Mouse (Mus musculus): ENCODE measurements around the gene Arhgef15. TPM values are rescaled to one million over a fixed set of nuclear protein-coding genes. Genes with fewer than 3 reads are reported as not detected.
"Not testable (repeated sequence)": the region's sequence is repeated elsewhere in the genome, so short reads cannot be mapped to it uniquely, and the experiment has no call there.

Arhgef15 gene
- polyA plus RNA-seq, 1 experiment from 2014 or later: 5.9 TPM

- ATAC-seq; H3K4me3 ChIP-seq; H3K4me1 ChIP-seq; H3K4me2 ChIP-seq; H3K27ac ChIP-seq; H3K36me3 ChIP-seq (ENCODE audit: poor library complexity, severe bottlenecking); H3K9ac ChIP-seq; H3K9me3 ChIP-seq (replicated peaks): not testable (repeated sequence)
- peaks cover 13% of the 10 kb centered on the region for H3K27me3 ChIP-seq
- 23% methylated on average over 11 of the region's 11 CpGs for WGBS
Measured at GRCm38 (mm10) chr11:68962159-68962558, 4.9 kb upstream of the Arhgef15 start.

DNA sequence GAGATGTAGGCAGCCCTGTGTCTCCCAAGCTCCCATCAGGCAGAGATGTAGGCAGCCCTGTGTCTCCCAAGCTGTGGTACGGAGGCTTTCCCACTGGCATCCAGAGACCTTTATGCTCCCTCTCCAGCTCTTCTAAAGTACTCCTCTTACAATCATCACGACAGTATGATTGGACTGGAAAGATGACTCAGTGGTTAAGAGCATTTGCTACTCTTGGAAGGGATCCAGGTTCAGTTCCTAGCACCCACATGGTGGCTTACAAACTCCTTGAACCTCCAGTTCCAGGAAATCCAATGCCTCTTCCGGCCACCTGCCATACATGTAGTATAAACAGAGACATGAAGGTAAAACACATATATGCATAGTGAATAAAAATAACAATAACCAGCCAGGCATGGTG lies 4.3 kb upstream of the Arhgef15 start:
- 79% methylated on average over 3 of the region's 3 CpGs for WGBS
- Histone ChIP-seq H3K9ac (no peak overlapping the region), H3K4me3 (no peak overlapping the region), H3K4me2 (no peak overlapping the region), H3K36me3 (ENCODE audit: poor library complexity, severe bottlenecking) (no peaks in the 10 kb centered on the region), H3K9me3 (replicated peaks) (no peaks in the 10 kb centered on the region), H3K4me1 (no peaks in the 10 kb centered on the region; the same call in 1 of the 2 replicates), H3K27ac (no peak overlapping the region), H3K27me3 (peaks cover 17% of the 10 kb centered on the region)
- ATAC-seq: no peak

DNA sequence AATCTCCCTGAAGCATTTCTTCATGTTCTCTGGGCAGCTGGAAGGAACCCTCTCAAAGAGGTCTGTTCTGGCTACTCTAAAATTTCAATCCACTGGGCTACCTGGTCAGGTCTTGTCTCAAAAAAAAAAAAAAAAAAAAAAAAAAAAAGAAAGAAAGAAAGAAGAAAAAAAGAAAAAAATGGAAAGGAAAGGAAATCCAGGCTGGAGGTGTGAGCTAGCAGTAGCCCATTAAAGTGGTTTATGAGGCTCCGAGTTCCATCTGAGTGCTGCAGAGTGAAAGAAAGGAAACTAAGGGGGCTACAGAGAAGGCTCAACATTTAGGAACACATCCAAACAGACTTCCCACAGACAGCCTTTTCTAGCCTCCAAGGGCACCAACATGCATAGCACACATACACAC lies 691 bp upstream of the Arhgef15 start:
- Histone ChIP-seq H3K4me1 (peaks cover 16% of the 10 kb centered on the region), H3K27me3 (peaks cover 44% of the 10 kb centered on the region), H3K36me3 (ENCODE audit: poor library complexity, severe bottlenecking) (no peaks in the 10 kb centered on the region), H3K27ac (no peak overlapping the region), H3K9ac (no peak overlapping the region), H3K9me3 (replicated peaks) (no peaks in the 10 kb centered on the region), H3K4me3 (no peak overlapping the region), H3K4me2 (no peak overlapping the region)
- ATAC-seq: no peak
- WGBS: 92% methylated on average over 1 of the region's 1 CpGs

GRCm38 (mm10) chr11:68956697-68957096 lies 583 bp downstream of the Arhgef15 start:
- no peak overlapping the region for H3K4me3 ChIP-seq
- no peak overlapping the region for H3K9ac ChIP-seq
- no peak overlapping the region for H3K4me2 ChIP-seq
- WGBS: 35% methylated on average over 13 of the region's 13 CpGs
- peaks cover 16% of the 10 kb centered on the region for H3K4me1 ChIP-seq
- no peaks in the 10 kb centered on the region for H3K9me3 ChIP-seq (replicated peaks)
- no peak for ATAC-seq
- peaks cover 52% of the 10 kb centered on the region for H3K27me3 ChIP-seq
- H3K27ac ChIP-seq: peak overlapping the region; percentile 14; the same call in 1 of the 2 replicates
- H3K36me3 ChIP-seq (ENCODE audit: poor library complexity, severe bottlenecking): no peaks in the 10 kb centered on the region

DNA sequence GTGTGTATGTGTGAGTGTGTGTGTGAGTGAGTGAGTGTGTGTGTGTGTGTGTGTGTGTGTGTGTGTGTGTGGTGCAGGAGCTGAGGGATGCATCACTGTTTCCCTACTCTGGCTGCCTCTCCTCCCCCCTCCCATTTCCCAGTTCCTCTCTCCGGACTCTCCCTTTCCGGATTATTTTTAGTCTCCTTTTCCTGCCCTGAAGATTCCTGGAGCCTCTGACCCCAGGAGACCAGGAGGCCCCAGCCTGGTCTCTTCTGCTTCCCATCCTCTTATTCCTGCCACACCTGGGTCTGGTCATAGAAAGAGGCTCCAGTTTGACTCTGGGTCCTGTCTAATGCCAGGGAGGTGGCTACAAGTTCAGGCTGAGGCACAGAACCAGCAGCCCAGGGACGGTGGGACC lies 1.2 kb downstream of the Arhgef15 start:
- Histone ChIP-seq H3K4me2 (no peak overlapping the region), H3K4me1 (peaks cover 16% of the 10 kb centered on the region), H3K36me3 (ENCODE audit: poor library complexity, severe bottlenecking) (no peaks in the 10 kb centered on the region), H3K9me3 (replicated peaks) (no peaks in the 10 kb centered on the region), H3K4me3 (no peak overlapping the region), H3K9ac (no peak overlapping the region), H3K27me3 (peaks cover 58% of the 10 kb centered on the region), H3K27ac (peak overlapping the region; percentile 14; the same call in 1 of the 2 replicates)
- 47% methylated on average over 3 of the region's 3 CpGs for WGBS
- ATAC-seq: no peak

- Histone ChIP-seq H3K27me3 (peaks cover 61% of the 10 kb centered on the region), H3K9ac (0 out of 2 replicates have a peak overlapping the region, but pooled peaks have one; percentile 66), H3K4me1 (peaks cover 16% of the 10 kb centered on the region), H3K36me3 (ENCODE audit: poor library complexity, severe bottlenecking) (no peaks in the 10 kb centered on the region), H3K4me3 (peak overlapping the region; percentile 40; the same call in 1 of the 2 replicates), H3K4me2 (peak overlapping the region; percentile 65), H3K27ac (no peak overlapping the region), H3K9me3 (replicated peaks) (no peaks in the 10 kb centered on the region)
- ATAC-seq: no peak
- WGBS: 71% methylated on average over 5 of the region's 5 CpGs
Measured at GRCm38 (mm10) chr11:68955473-68955872, 1.8 kb downstream of the Arhgef15 start.

DNA sequence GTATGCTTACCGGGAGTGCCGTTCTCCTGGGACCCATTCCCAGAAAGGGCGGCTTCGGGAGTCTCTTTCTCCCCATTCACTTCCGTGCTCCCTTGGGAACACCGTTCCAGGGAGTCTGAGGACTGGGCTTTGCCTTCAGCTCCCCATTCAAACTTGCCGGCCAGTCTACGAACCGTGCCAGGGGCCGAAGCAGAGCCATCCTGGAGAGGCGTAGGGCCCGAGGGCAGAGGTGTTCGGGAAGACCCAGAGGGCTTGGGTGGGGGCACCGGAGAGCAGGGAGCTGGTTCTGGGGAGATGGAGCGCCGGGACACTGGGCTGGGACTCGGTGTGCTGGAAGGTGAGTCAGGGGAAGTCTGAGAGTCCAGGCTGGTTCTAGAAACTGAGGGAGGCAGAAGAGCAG lies 2.9 kb downstream of the Arhgef15 start:
- Histone ChIP-seq H3K27me3 (peaks cover 61% of the 10 kb centered on the region), H3K9me3 (replicated peaks) (no peaks in the 10 kb centered on the region), H3K36me3 (ENCODE audit: poor library complexity, severe bottlenecking) (no peaks in the 10 kb centered on the region), H3K4me2 (peak overlapping the region; percentile 65), H3K9ac (peak overlapping the region; percentile 66), H3K4me3 (peak overlapping the region; percentile 40), H3K27ac (no peak overlapping the region), H3K4me1 (peaks cover 16% of the 10 kb centered on the region)
- ATAC-seq: no peak
- WGBS: under 1% methylated on average over 17 of the region's 17 CpGs

GRCm38 (mm10) chr11:68953903-68954302 lies 3.4 kb downstream of the Arhgef15 start:
- Histone ChIP-seq H3K9me3 (replicated peaks) (no peaks in the 10 kb centered on the region), H3K9ac (no peak overlapping the region), H3K4me1 (peaks cover 16% of the 10 kb centered on the region), H3K27me3 (peaks cover 61% of the 10 kb centered on the region), H3K27ac (no peak overlapping the region), H3K4me2 (peak overlapping the region; percentile 65), H3K36me3 (ENCODE audit: poor library complexity, severe bottlenecking) (no peaks in the 10 kb centered on the region), H3K4me3 (peak overlapping the region; percentile 40)
- no peak for ATAC-seq
- 14% methylated on average over 13 of the region's 13 CpGs for WGBS

DNA sequence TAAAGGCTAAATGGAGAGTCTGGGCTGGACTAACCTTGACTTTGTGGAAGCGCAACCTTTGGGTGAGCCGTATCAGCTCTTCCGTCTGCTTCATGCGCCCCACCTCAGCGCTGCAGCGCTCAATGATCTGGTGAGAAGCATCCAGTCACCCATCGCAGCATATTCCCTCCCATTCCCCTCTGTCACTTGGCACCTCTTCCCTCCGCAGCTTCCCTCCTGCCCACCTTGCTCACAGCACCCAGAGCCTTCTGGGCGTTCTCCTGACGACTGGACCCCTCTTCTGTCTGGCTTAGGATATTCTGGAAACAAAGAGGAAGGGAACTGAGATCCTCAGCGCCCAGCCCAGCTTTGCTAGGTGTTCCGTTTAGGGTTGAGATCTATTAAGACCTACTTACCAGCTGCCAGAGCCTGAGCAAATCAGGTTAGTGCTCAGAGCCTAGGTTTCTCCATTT lies 9.7 kb downstream of the Arhgef15 start:
- Histone ChIP-seq H3K4me3 (peak overlapping the region; percentile 21), H3K27me3 (peaks cover 31% of the 10 kb centered on the region), H3K4me2 (peak overlapping the region; percentile 49), H3K27ac (peak overlapping the region; percentile 11), H3K36me3 (ENCODE audit: poor library complexity, severe bottlenecking) (no peaks in the 10 kb centered on the region; the same call in 1 of the 2 replicates), H3K9me3 (replicated peaks) (no peaks in the 10 kb centered on the region), H3K4me1 (peaks cover 3% of the 10 kb centered on the region; the same call in 1 of the 2 replicates), H3K9ac (peak overlapping the region; percentile 54)
- peak; percentile 36; the same call in 1 of the 2 replicates for ATAC-seq
- WGBS: 3% methylated on average over 11 of the region's 12 CpGs

- Histone ChIP-seq H3K4me3 (peak overlapping the region; percentile 28), H3K9ac (peak overlapping the region; percentile 55), H3K36me3 (ENCODE audit: poor library complexity, severe bottlenecking) (no peaks in the 10 kb centered on the region; the same call in 1 of the 2 replicates), H3K9me3 (replicated peaks) (no peaks in the 10 kb centered on the region), H3K4me1 (peaks cover 3% of the 10 kb centered on the region; the same call in 1 of the 2 replicates), H3K27me3 (peaks cover 27% of the 10 kb centered on the region), H3K4me2 (peak overlapping the region; percentile 49), H3K27ac (no peak overlapping the region)
- no peak for ATAC-seq
- 9% methylated on average over 16 of the region's 16 CpGs for WGBS
Measured at GRCm38 (mm10) chr11:68946806-68947440, 10.4 kb downstream of the Arhgef15 start.

DNA sequence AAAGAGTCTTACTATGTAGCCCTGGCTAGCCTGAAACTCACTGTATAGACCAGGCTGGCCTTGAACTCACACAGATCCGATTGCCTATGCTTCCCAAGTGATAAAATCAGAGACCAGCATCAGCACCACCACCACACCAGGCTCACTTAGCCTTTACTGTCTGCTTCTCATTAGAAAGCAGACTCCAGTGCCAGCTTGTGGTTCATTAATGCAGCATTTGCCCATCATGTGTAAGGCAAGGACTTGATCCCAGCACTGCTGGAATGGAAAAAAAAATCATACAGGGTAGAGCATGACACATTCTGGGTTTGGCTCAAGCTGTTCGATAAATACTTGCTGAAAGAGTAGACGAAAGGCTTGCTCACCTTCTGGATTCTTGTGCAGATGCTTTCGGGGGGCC lies 11.3 kb downstream of the Arhgef15 start:
- 87% methylated on average over 4 of the region's 4 CpGs for WGBS
- ATAC-seq: no peak
- peaks cover 18% of the 10 kb centered on the region for H3K27me3 ChIP-seq
- H3K36me3 ChIP-seq (ENCODE audit: poor library complexity, severe bottlenecking): no peaks in the 10 kb centered on the region; the same call in 1 of the 2 replicates
- H3K4me3 ChIP-seq: no peak overlapping the region
- H3K27ac ChIP-seq: no peak overlapping the region
- H3K4me2 ChIP-seq: no peak overlapping the region; the same call in 1 of the 2 replicates
- H3K9ac ChIP-seq: 0 out of 2 replicates have a peak overlapping the region, but pooled peaks have one; percentile 1
- no peaks in the 10 kb centered on the region for H3K9me3 ChIP-seq (replicated peaks)
- peaks cover 3% of the 10 kb centered on the region; the same call in 1 of the 2 replicates for H3K4me1 ChIP-seq

DNA sequence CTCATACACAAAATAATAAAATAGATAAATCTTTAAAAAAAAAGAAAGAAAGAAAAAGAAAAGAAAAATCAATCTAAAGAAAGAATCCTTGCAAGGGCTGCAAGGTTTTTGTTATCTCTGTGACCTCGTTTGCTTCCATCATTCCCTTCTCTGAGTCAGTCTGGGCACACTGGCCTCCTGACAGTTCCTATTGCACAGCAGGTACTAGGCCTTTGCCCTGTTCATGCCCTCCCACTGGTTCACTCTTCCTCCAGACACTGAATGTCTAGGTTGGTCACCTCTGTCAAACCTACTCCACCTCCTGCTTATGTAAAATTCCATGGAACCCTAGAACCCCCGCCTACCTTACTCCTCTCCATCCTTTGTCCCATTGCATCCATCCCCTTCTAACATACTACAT lies 12.0 kb downstream of the Arhgef15 start:
- H3K4me3 ChIP-seq: no peak overlapping the region
- H3K36me3 ChIP-seq (ENCODE audit: poor library complexity, severe bottlenecking): no peaks in the 10 kb centered on the region; the same call in 1 of the 2 replicates
- peaks cover 7% of the 10 kb centered on the region for H3K4me1 ChIP-seq
- no peak for ATAC-seq
- H3K27me3 ChIP-seq: peaks cover 16% of the 10 kb centered on the region
- H3K4me2 ChIP-seq: no peak overlapping the region
- no peaks in the 10 kb centered on the region for H3K9me3 ChIP-seq (replicated peaks)
- 69% methylated on average over 2 of the region's 2 CpGs for WGBS
- no peak overlapping the region for H3K27ac ChIP-seq
- no peak overlapping the region for H3K9ac ChIP-seq

Data from forebrain, embryonic 13.5 days (tissue).